Mouse (Mus musculus) MEL (cell line): Measurements from ENCODE around the gene Nr2f1.

Experiments
- CTCF ChIP-seq, 3 experiments: IDR thresholded peaks in 2 of 3; conservative IDR thresholded peaks in 1 of 3; 2 replicates each; pipeline ENCODE4 v1.5.1; 2011 to 2012; ENCODE audit warnings: low read length in 3 of 3, low read depth in 2 of 3, mild to moderate bottlenecking in 2 of 3, improper control_type of control experiment in 1 of 3, inconsistent platforms in 1 of 3, mixed read lengths in 1 of 3, moderate library complexity in 1 of 3; ENCODE audit not compliant: control insufficient read depth in 1 of 3, insufficient read depth in 1 of 3, poor library complexity in 1 of 3, severe bottlenecking in 1 of 3
- EP300 ChIP-seq, 2 experiments: IDR thresholded peaks; 2 replicates each; pipeline ENCODE4 v1.6.1; 2011; ENCODE audit warnings: improper control_type of control experiment in 2 of 2, low read length in 2 of 2, low read depth in 1 of 2, mild to moderate bottlenecking in 1 of 2
- ETS1 ChIP-seq: IDR thresholded peaks from 2 replicates; pipeline ENCODE4 v1.6.1; 2012; ENCODE audit warnings: low read depth, mild to moderate bottlenecking, inconsistent platforms, low read length, improper control_type of control experiment, moderate library complexity
- GABPA ChIP-seq: IDR thresholded peaks from 2 replicates; pipeline ENCODE4 v1.6.1; 2012; ENCODE audit warnings: low read depth, mild to moderate bottlenecking, inconsistent platforms, low read length, improper control_type of control experiment, moderate library complexity
- GATA1 ChIP-seq: IDR thresholded peaks from 2 replicates; pipeline ENCODE4 v1.6.1; 2011; ENCODE audit warnings: low read depth, low read length, improper control_type of control experiment
- MEF2A ChIP-seq: IDR thresholded peaks from 2 replicates; pipeline ENCODE4 v1.6.1; 2014; ENCODE audit warnings: low read depth, mild to moderate bottlenecking, inconsistent platforms, low read length, improper control_type of control experiment; ENCODE audit not compliant: poor library complexity, insufficient replicate concordance, severe bottlenecking; ENCODE audit errors: extremely low read depth
- POLR2A ChIP-seq, 2 experiments: IDR thresholded peaks; 2 replicates each; pipeline ENCODE4 v1.6.1; 2011 to 2012; ENCODE audit warnings: low read length in 2 of 2, mild to moderate bottlenecking in 2 of 2, control low read depth in 1 of 2, improper control_type of control experiment in 1 of 2, low read depth in 1 of 2, moderate library complexity in 1 of 2; ENCODE audit not compliant: control insufficient read depth in 1 of 2, insufficient read depth in 1 of 2, poor library complexity in 1 of 2
- POLR2AphosphoS5 ChIP-seq: IDR thresholded peaks from 2 replicates; pipeline ENCODE4 v1.6.1; 2012; ENCODE audit warnings: low read depth, borderline replicate concordance, mild to moderate bottlenecking, inconsistent platforms, low read length, moderate library complexity, mixed read lengths
- TCF12 ChIP-seq: IDR thresholded peaks from 2 replicates; pipeline ENCODE4 v1.6.1; 2014; ENCODE audit warnings: low read depth, mild to moderate bottlenecking, inconsistent platforms, low read length, improper control_type of control experiment, moderate library complexity
- ZNF384 ChIP-seq: IDR thresholded peaks from 2 replicates; pipeline ENCODE4 v1.6.1; 2012; ENCODE audit warnings: low read depth, mild to moderate bottlenecking, inconsistent platforms, low read length, improper control_type of control experiment

GRCm38 (mm10) chr13:78207796-78208645 lies 8.5 kb upstream of the Nr2f1 start:
- TF ChIP-seq ETS1: no peak
- TF ChIP-seq GATA1: no peak
- TF ChIP-seq POLR2AphosphoS5: no peak
- no peak for TF ChIP-seq CTCF (IDR thresholded peaks at IDR 0.05 in 2 of 3, conservative IDR thresholded peaks at IDR 0.05 in 1 of 3; ENCODE audit: control insufficient read depth in 1 of 3, insufficient read depth in 1 of 3, low read depth in 2 of 3, low read length in 3 of 3, poor library complexity in 1 of 3, severe bottlenecking in 1 of 3)
- no peak for TF ChIP-seq TCF12
- no peak for TF ChIP-seq MEF2A
- no peak for TF ChIP-seq GABPA
- TF ChIP-seq POLR2A (IDR thresholded peaks at IDR 0.05; ENCODE audit: control insufficient read depth in 1 of 2, insufficient read depth in 1 of 2, low read depth in 1 of 2, low read length in 2 of 2, poor library complexity in 1 of 2): no peak
- TF ChIP-seq EP300 (IDR thresholded peaks at IDR 0.05; ENCODE audit: low read depth in 1 of 2, low read length in 2 of 2): no peak
- TF ChIP-seq ZNF384: no peak
